Comparison of ENCODE assay signal across 17 mouse cellular contexts in genomic region chr13:41091271-41091670, GRCm38 (mm10). TPM values are rescaled to one million over a fixed set of nuclear protein-coding genes. Genes with fewer than 3 reads are reported as not detected.
DNase-seq lines count a peak whose midpoint lies in the region; ATAC-seq and TF ChIP-seq lines count a peak whose summit lies in the region.
"Had no signal": no experiment of that assay in that cellular context is flagged by ENCODE, and none has a peak within 500 bp of the region (broad histone marks: within the 10 kb centered on the region; RNA-seq: fewer than 3 reads in every experiment).

No protein-coding gene starts in this region.

- no peak overlapping the region for H3K27ac ChIP-seq in heart, embryonic 11.5 days (ENCODE audit: low read depth, low read length)
- no peak overlapping the region for H3K27ac ChIP-seq in stomach, embryonic 14.5 days (ENCODE audit: low read length)
- H3K27ac ChIP-seq in stomach, postnatal 0 days (replicated peaks), result no peak overlapping the region
- H3K27ac ChIP-seq in limb, embryonic 13.5 days, result no peak overlapping the region
- H3K27ac ChIP-seq in forebrain, embryonic 15.5 days (replicated peaks), result no peak overlapping the region

- no peaks in the 10 kb centered on the region for H3K4me1 ChIP-seq in heart, embryonic 11.5 days (ENCODE audit: control insufficient read depth, insufficient read depth, low read length)
- H3K4me1 ChIP-seq in stomach, embryonic 14.5 days (ENCODE audit: control insufficient read depth, insufficient read depth, low read length), result no peaks in the 10 kb centered on the region
- no peaks in the 10 kb centered on the region for H3K4me1 ChIP-seq in stomach, postnatal 0 days (replicated peaks; ENCODE audit: control insufficient read depth, insufficient read depth)
- H3K4me1 ChIP-seq in limb, embryonic 13.5 days, result no peaks in the 10 kb centered on the region
- H3K4me1 ChIP-seq in forebrain, embryonic 15.5 days, result no peaks in the 10 kb centered on the region

- no peaks in the 10 kb centered on the region for H3K9me3 ChIP-seq in heart, embryonic 11.5 days (replicated peaks; ENCODE audit: control insufficient read depth, low read length)
- no peaks in the 10 kb centered on the region for H3K9me3 ChIP-seq in stomach, embryonic 14.5 days (ENCODE audit: control insufficient read depth, low read depth, low read length)
- H3K9me3 ChIP-seq in stomach, postnatal 0 days (ENCODE audit: control insufficient read depth, low read length), result no peaks in the 10 kb centered on the region
- H3K9me3 ChIP-seq in limb, embryonic 13.5 days, result no peaks in the 10 kb centered on the region
- H3K9me3 ChIP-seq in forebrain, embryonic 15.5 days, result no peaks in the 10 kb centered on the region

- ATAC-seq in heart, embryonic 11.5 days (replicated peaks; ENCODE audit: insufficient number of reproducible peaks, low FRiP score, low TSS enrichment), result no peak
- ATAC-seq in stomach, embryonic 14.5 days (ENCODE audit: insufficient number of reproducible peaks, insufficient read depth, low FRiP score, low read depth), result no peak
- ATAC-seq in stomach, postnatal 0 days (ENCODE audit: low FRiP score, low TSS enrichment), result no peak
- ATAC-seq in limb, embryonic 13.5 days (ENCODE audit: low FRiP score, low read depth), result no peak
- ATAC-seq in forebrain, embryonic 15.5 days (replicated peaks), result no peak
- ATAC-seq in erythroblast, adult 5-6 weeks (replicated peaks; ENCODE audit: low FRiP score, poor library complexity, severe bottlenecking), result no peak
- ATAC-seq: activated CD4-positive, CD25-positive, alpha-beta regulatory T cell, adult 4 months had no signal

- H3K36me3 ChIP-seq in heart, embryonic 11.5 days (ENCODE audit: control insufficient read depth, insufficient read depth, low read length), result no peaks in the 10 kb centered on the region
- H3K36me3 ChIP-seq in stomach, embryonic 14.5 days (ENCODE audit: control insufficient read depth, insufficient read depth, low read length), result no peaks in the 10 kb centered on the region
- H3K36me3 ChIP-seq in stomach, postnatal 0 days (ENCODE audit: control insufficient read depth, insufficient read depth, low read length), result no peaks in the 10 kb centered on the region
- no peaks in the 10 kb centered on the region for H3K36me3 ChIP-seq in limb, embryonic 13.5 days
- no peaks in the 10 kb centered on the region for H3K36me3 ChIP-seq in forebrain, embryonic 15.5 days

- DNase-seq in heart, adult 8-10 months (ENCODE audit: low spot score), result no peak
- DNase-seq in stomach, postnatal 0 days (ENCODE audit: low spot score), result no peak
- no peak for DNase-seq in cerebellum, adult 11-12 months
- DNase-seq: cerebellum, adult 11 months; heart, adult 11 months; layer of hippocampus, adult 9-11 months; spleen, adult 18-20 months had no signal

- peaks cover 2% of the 10 kb centered on the region; the same call in 1 of the 2 replicates for H3K27me3 ChIP-seq in heart, embryonic 11.5 days (ENCODE audit: control insufficient read depth, insufficient read depth, low read length)
- no peaks in the 10 kb centered on the region for H3K27me3 ChIP-seq in stomach, embryonic 14.5 days (ENCODE audit: control insufficient read depth, insufficient read depth, low read length)
- no peaks in the 10 kb centered on the region for H3K27me3 ChIP-seq in stomach, postnatal 0 days (ENCODE audit: control insufficient read depth, insufficient read depth, low read length)
- peaks cover 12% of the 10 kb centered on the region; the same call in 1 of the 2 replicates for H3K27me3 ChIP-seq in limb, embryonic 13.5 days
- no peaks in the 10 kb centered on the region for H3K27me3 ChIP-seq in forebrain, embryonic 15.5 days

- no peak for TF ChIP-seq CTCF in stomach, postnatal 0 days (IDR thresholded peaks at IDR 0.05; ENCODE audit: low read depth)

- 26% methylated on average over 10 of the region's 10 CpGs for WGBS in heart, embryonic 11.5 days (ENCODE audit: insufficient replicate concordance)
- WGBS in stomach, embryonic 14.5 days, result 6% methylated on average over 10 of the region's 10 CpGs
- WGBS in stomach, postnatal 0 days, result 15% methylated on average over 10 of the region's 10 CpGs
- 36% methylated on average over 10 of the region's 10 CpGs for WGBS in limb, embryonic 13.5 days
- 50% methylated on average over 10 of the region's 10 CpGs for WGBS in forebrain, embryonic 15.5 days

- no peak for TF ChIP-seq EP300 in stomach, postnatal 0 days (optimal IDR thresholded peaks at IDR 0.05)

- H3K9ac ChIP-seq in heart, embryonic 11.5 days (ENCODE audit: low read depth, low read length), result no peak overlapping the region
- H3K9ac ChIP-seq in stomach, embryonic 14.5 days (replicated peaks; ENCODE audit: low read depth, low read length), result no peak overlapping the region
- no peak overlapping the region for H3K9ac ChIP-seq in stomach, postnatal 0 days (ENCODE audit: low read length)
- no peak overlapping the region for H3K9ac ChIP-seq in limb, embryonic 13.5 days
- no peak overlapping the region for H3K9ac ChIP-seq in forebrain, embryonic 15.5 days (replicated peaks)

- H3K4me2 ChIP-seq in heart, embryonic 11.5 days, result peak overlapping the region; percentile 35
- 0 out of 2 replicates have a peak overlapping the region, but pooled peaks have one; percentile 14 for H3K4me2 ChIP-seq in stomach, embryonic 14.5 days (replicated peaks; ENCODE audit: low read depth, low read length)
- no peak overlapping the region for H3K4me2 ChIP-seq in stomach, postnatal 0 days (replicated peaks; ENCODE audit: low read depth)
- H3K4me2 ChIP-seq in limb, embryonic 13.5 days (replicated peaks), result peak overlapping the region; percentile 17; the same call in 1 of the 2 replicates
- H3K4me2 ChIP-seq in forebrain, embryonic 15.5 days (replicated peaks), result no peak overlapping the region

- H3K4me3 ChIP-seq in heart, embryonic 11.5 days (ENCODE audit: low read depth, low read length), result no peak overlapping the region
- no peak overlapping the region for H3K4me3 ChIP-seq in stomach, embryonic 14.5 days (ENCODE audit: low read depth, low read length)
- no peak overlapping the region for H3K4me3 ChIP-seq in stomach, postnatal 0 days (ENCODE audit: low read depth, low read length)
- H3K4me3 ChIP-seq in limb, embryonic 13.5 days, result no peak overlapping the region
- no peak overlapping the region for H3K4me3 ChIP-seq in forebrain, embryonic 15.5 days

RNA-seq across cellular contexts. Expression of gene Mak, which starts 11.8 kb away (rescaled TPM):
- polyA plus RNA-seq in heart, embryonic 11.5 days (2014; fragmentation: Nextera tagmentation; extraction: Ambion mirVana), result 0.17 and 0.30 TPM in 2 replicates
- total RNA-seq in heart, adult 8-10 months (2022), result not detected
- polyA plus RNA-seq in stomach, embryonic 14.5 days (2014; fragmentation: Nextera tagmentation; extraction: Ambion mirVana), result 0.90 and 1.1 TPM in 2 replicates
- polyA plus RNA-seq in stomach, postnatal 0 days (2015; fragmentation: Nextera tagmentation; extraction: Ambion mirVana), result 0.23 and 0.24 TPM in 2 replicates
- 0.55 and 0.68 TPM in 2 replicates for polyA plus RNA-seq in limb, embryonic 13.5 days (2015; fragmentation: Nextera tagmentation; extraction: Ambion mirVana)
- polyA plus RNA-seq in forebrain, embryonic 15.5 days (2015; fragmentation: Nextera tagmentation; extraction: Ambion mirVana), result 0.93 and 1.6 TPM in 2 replicates
- not detected in 2 replicates for total RNA-seq in erythroblast, adult 5-6 weeks (2015; ENCODE audit: low replicate concordance)
- total RNA-seq in erythroblast, adult 5-6 weeks (2017; ENCODE audit: low replicate concordance), result under 0.01 TPM in 1 of 2 replicates, not detected in the other
- total RNA-seq: MEL had no signal

RNA-seq across cellular contexts. Expression of gene Gcm2, which starts 19.6 kb away (rescaled TPM):
- not detected in 2 replicates for polyA plus RNA-seq in heart, embryonic 11.5 days (2014; fragmentation: Nextera tagmentation; extraction: Ambion mirVana)
- not detected for total RNA-seq in heart, adult 8-10 months (2022)
- polyA plus RNA-seq in stomach, embryonic 14.5 days (2014; fragmentation: Nextera tagmentation; extraction: Ambion mirVana), result not detected in 2 replicates
- polyA plus RNA-seq in stomach, postnatal 0 days (2015; fragmentation: Nextera tagmentation; extraction: Ambion mirVana), result not detected in 2 replicates
- polyA plus RNA-seq in limb, embryonic 13.5 days (2015; fragmentation: Nextera tagmentation; extraction: Ambion mirVana), result not detected in 2 replicates
- not detected in 2 replicates for polyA plus RNA-seq in forebrain, embryonic 15.5 days (2015; fragmentation: Nextera tagmentation; extraction: Ambion mirVana)
- total RNA-seq in erythroblast, adult 5-6 weeks (2015; ENCODE audit: low replicate concordance), result not detected in 2 replicates
- not detected in 2 replicates for total RNA-seq in erythroblast, adult 5-6 weeks (2017; ENCODE audit: low replicate concordance)
- total RNA-seq: MEL had no signal
- polyA plus RNA-seq: kidney, embryonic 16.5 days; limb, embryonic 14.5 days had no signal

RNA-seq across cellular contexts. Expression of gene Sycp2l, which starts 22.8 kb away (rescaled TPM):
- not detected in 2 replicates for polyA plus RNA-seq in heart, embryonic 11.5 days (2014; fragmentation: Nextera tagmentation; extraction: Ambion mirVana)
- not detected for total RNA-seq in heart, adult 8-10 months (2022)
- polyA plus RNA-seq in stomach, embryonic 14.5 days (2014; fragmentation: Nextera tagmentation; extraction: Ambion mirVana), result 0.18 and 0.54 TPM in 2 replicates
- 0.11 and 0.23 TPM in 2 replicates for polyA plus RNA-seq in stomach, postnatal 0 days (2015; fragmentation: Nextera tagmentation; extraction: Ambion mirVana)
- polyA plus RNA-seq in limb, embryonic 13.5 days (2015; fragmentation: Nextera tagmentation; extraction: Ambion mirVana), result not detected in 2 replicates
- polyA plus RNA-seq in forebrain, embryonic 15.5 days (2015; fragmentation: Nextera tagmentation; extraction: Ambion mirVana), result not detected in 2 replicates
- total RNA-seq in erythroblast, adult 5-6 weeks (2015; ENCODE audit: low replicate concordance), result not detected in 2 replicates
- not detected in 2 replicates for total RNA-seq in erythroblast, adult 5-6 weeks (2017; ENCODE audit: low replicate concordance)
- total RNA-seq: MEL had no signal
- polyA plus RNA-seq: kidney, embryonic 16.5 days; limb, embryonic 14.5 days; thymus, postnatal 0 days had no signal

Comparison
In these comparisons a context has a peak if more than half of its experiments do, and no peak if none do; other contexts are left out.
1. H3K4me2 ChIP-seq: peak in heart, embryonic 11.5 days (single experiment), stomach, embryonic 14.5 days (single experiment) and limb, embryonic 13.5 days (single experiment); none in stomach, postnatal 0 days (single experiment) and forebrain, embryonic 15.5 days (single experiment).